In the genomic region with DNA sequence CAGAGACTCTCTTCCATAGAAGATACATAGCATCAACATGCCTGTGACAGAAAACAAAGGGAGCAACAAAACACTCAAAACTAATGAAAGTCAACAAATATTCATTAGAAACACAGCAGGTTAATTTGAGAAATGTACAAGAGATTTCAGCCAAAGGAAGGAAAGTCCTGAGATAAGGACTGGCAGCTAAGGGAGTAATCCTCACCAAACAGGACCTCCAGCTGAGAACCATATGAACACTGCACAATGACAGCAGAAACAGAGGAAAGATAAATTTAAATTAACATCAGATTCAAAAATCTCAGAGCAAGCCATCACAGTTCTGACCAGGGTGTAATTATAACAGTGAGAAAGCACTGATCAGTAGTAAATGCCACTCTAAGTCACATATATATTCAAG, we compare ENCODE assay signal across 14 mouse cellular contexts.
"Had no signal": no experiment of that assay in that cellular context is flagged by ENCODE, and none has a peak within 500 bp of the region (broad histone marks: within the 10 kb centered on the region; RNA-seq: fewer than 3 reads in every experiment).

No protein-coding gene starts in this region.

- H3K4me1 ChIP-seq: limb, embryonic 10.5 days; liver, embryonic 15.5 days; midbrain, embryonic 15.5 days; neural tube, embryonic 15.5 days had no signal

- H3K36me3 ChIP-seq: limb, embryonic 10.5 days; liver, embryonic 15.5 days; midbrain, embryonic 15.5 days; neural tube, embryonic 15.5 days had no signal

- ATAC-seq: lung, postnatal 0 days; midbrain, embryonic 15.5 days had no signal

- H3K9ac ChIP-seq: liver, embryonic 15.5 days; midbrain, embryonic 15.5 days; neural tube, embryonic 15.5 days had no signal

- H3K4me3 ChIP-seq: limb, embryonic 10.5 days; liver, embryonic 15.5 days; midbrain, embryonic 15.5 days; neural tube, embryonic 15.5 days had no signal

- DNase-seq: kidney, postnatal 14 days; lung, adult 2 months; lung, postnatal 36 days; right cerebral cortex, adult 18-20 months; right cerebral cortex, postnatal 25 days; thymus, postnatal 4 days had no signal

- H3K27me3 ChIP-seq: liver, embryonic 15.5 days; midbrain, embryonic 15.5 days; neural tube, embryonic 15.5 days had no signal

- H3K9me3 ChIP-seq: limb, embryonic 10.5 days; liver, embryonic 15.5 days; midbrain, embryonic 15.5 days; neural tube, embryonic 15.5 days had no signal

- H3K27ac ChIP-seq: limb, embryonic 10.5 days; liver, embryonic 15.5 days; midbrain, embryonic 15.5 days; neural tube, embryonic 15.5 days; stomach, postnatal 0 days had no signal

- H3K4me2 ChIP-seq: liver, embryonic 11.5 days; liver, embryonic 15.5 days; midbrain, embryonic 11.5 days; midbrain, embryonic 15.5 days; neural tube, embryonic 15.5 days had no signal
